In the genomic region with DNA sequence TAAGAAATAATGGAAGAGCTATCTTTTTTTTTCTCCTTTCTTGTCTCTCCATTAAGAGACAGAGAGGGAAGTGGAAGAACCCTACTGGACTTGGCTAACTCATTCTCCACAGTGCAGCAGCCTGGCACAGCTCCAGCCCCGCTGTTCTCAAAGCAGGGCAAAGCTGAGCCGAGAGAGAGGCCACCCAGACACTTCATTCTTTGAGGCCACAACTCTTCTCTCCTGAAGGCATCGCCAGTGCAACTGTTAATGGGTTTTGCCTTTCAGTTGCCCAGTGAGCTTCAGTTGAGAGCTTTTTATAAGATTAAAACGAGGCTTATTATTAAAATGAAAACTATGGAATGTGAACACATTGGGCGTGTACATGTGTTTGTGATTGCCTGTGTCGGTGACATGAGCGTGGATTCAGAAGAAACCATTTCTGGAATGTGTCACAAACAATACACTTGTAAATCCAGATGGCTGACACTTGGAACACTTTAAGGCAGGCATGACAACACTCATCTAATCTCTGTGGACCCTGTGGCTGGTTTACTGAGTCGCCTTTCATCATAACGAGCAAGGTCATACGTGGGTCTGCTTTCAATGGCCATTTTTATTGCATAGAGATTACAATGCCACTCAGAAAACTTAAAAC, we compare ENCODE assay signal across 7 mouse cellular contexts.
DNase-seq lines count a peak whose midpoint lies in the region; ATAC-seq and TF ChIP-seq lines count a peak whose summit lies in the region.

No protein-coding gene starts in this region.

- H3K4me3 ChIP-seq in neural tube, embryonic 12.5 days = no peak overlapping the region
- no peak overlapping the region for H3K4me3 ChIP-seq in layer of hippocampus, adult 2 months

- H3K27ac ChIP-seq in neural tube, embryonic 12.5 days = no peak overlapping the region
- no peak overlapping the region for H3K27ac ChIP-seq in layer of hippocampus, adult 2 months

- H3K9ac ChIP-seq in neural tube, embryonic 12.5 days = no peak overlapping the region

- H3K36me3 ChIP-seq in neural tube, embryonic 12.5 days = no peaks in the 10 kb centered on the region

- H3K4me1 ChIP-seq in neural tube, embryonic 12.5 days = 0 out of 2 replicates have a peak, but pooled peaks cover 10% of the 10 kb centered on the region

- ATAC-seq in neural tube, embryonic 12.5 days (ENCODE audit: low FRiP score, low read depth) = no peak
- no peak for ATAC-seq in erythroid progenitor cell, adult 5-6 weeks (replicated peaks; ENCODE audit: low FRiP score, poor library complexity, severe bottlenecking)

- no peaks in the 10 kb centered on the region for H3K9me3 ChIP-seq in neural tube, embryonic 12.5 days

- TF ChIP-seq CTCF in layer of hippocampus, adult 2 months (conservative IDR thresholded peaks at IDR 0.05) = no peak

- DNase-seq in neural tube, embryonic 10.5 days (ENCODE audit: extremely low spot score, low spot score) = no peak
- DNase-seq in cerebellum, adult 9-10 months = peak; percentile 77
- DNase-seq in gastrocnemius, postnatal 10 days = peak; percentile 66
- DNase-seq in layer of hippocampus, adult 2 months (ENCODE audit: low spot score in 2 of 2) = peak; percentile 8 to 18
- DNase-seq in retina, postnatal 1 day = peak; percentile 92

- no peaks in the 10 kb centered on the region for H3K27me3 ChIP-seq in neural tube, embryonic 12.5 days (replicated peaks)

- WGBS in neural tube, embryonic 12.5 days = 48% methylated on average over 10 of the region's 10 CpGs

- H3K4me2 ChIP-seq in neural tube, embryonic 12.5 days (replicated peaks) = 0 out of 2 replicates have a peak overlapping the region, but pooled peaks have one; percentile 7
